Mouse (Mus musculus) ES-E14 (cell line): Measurements from ENCODE around the gene Nvl.

ENCODE experiments used
- HCFC1 ChIP-seq: IDR thresholded peaks from 2 replicates; pipeline ENCODE4 v1.6.1; 2012; ENCODE audit warnings: low read length, inconsistent platforms, borderline replicate concordance; ENCODE audit not compliant: insufficient read depth
- MAFK ChIP-seq: IDR thresholded peaks from 2 replicates; pipeline ENCODE4 v1.6.1; 2014; ENCODE audit warnings: mild to moderate bottlenecking, low read depth, low read length, inconsistent platforms; ENCODE audit not compliant: insufficient read depth
- ZC3H11A ChIP-seq: IDR thresholded peaks from 2 replicates; pipeline ENCODE4 v1.6.1; 2012; ENCODE audit warnings: low read depth, mild to moderate bottlenecking, inconsistent platforms, low read length, borderline replicate concordance
- ZNF384 ChIP-seq: IDR thresholded peaks from 2 replicates; pipeline ENCODE4 v1.6.1; 2012; ENCODE audit warnings: low read depth, low read length, inconsistent platforms

- TF ChIP-seq HCFC1, result peak; percentile 86
- no peak for TF ChIP-seq MAFK
- peak; percentile 89 for TF ChIP-seq ZNF384
- no peak for TF ChIP-seq ZC3H11A
These were observed at the start of gene Nvl, which contains the start of gene Cnih4 for GRCm38 (mm10) chr1:181143950-181144836.
